Mouse (Mus musculus) heart, adult 2 months (tissue): Measurements from ENCODE around the gene L2hgdh.

Experiments used
- CTCF ChIP-seq: fragments of 200-600 bp; IDR thresholded peaks from 2 replicates; pipeline ENCODE4 v1.8.1; 2022; ENCODE audit warnings: antibody characterized with exemption, mild to moderate bottlenecking, moderate library complexity
- POLR2A ChIP-seq: fragments of 200-500 bp; IDR thresholded peaks from 2 replicates; pipeline ENCODE4 v1.6.1; 2011; ENCODE audit warnings: mild to moderate bottlenecking, low read depth, low read length, control low read depth; ENCODE audit not compliant: insufficient read depth

GRCm38 (mm10) chr12:69644877-69645276, 79.8 kb downstream of the L2hgdh start:
- TF ChIP-seq POLR2A (no peak), CTCF (no peak)
